Comparison of ENCODE assay signal across 23 mouse cellular contexts in the genomic region with DNA sequence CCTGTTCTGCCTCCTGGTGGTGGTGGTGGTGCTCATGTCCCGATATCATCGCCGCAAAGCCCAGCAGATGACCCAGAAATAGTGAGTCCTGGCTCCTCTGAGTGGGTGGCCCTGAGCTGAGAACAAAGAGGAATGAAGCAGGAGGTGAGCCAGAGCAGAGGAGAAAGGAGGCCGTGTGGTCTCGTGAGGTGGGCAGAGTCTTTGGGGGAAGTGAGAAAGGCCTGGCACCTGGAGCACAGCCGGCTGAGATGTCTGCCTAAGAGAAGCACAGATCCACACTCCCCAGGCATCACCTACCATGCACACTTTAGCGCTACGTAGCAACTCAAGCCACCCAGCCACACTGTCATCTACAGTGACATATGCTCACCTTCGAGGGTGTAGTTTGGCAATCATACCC. TPM values are rescaled to one million over a fixed set of nuclear protein-coding genes. Genes with fewer than 3 reads are reported as not detected.
DNase-seq lines count a peak whose midpoint lies in the region; ATAC-seq and TF ChIP-seq lines count a peak whose summit lies in the region.
"Had no signal": no experiment of that assay in that cellular context is flagged by ENCODE, and none has a peak within 500 bp of the region (broad histone marks: within the 10 kb centered on the region; RNA-seq: fewer than 3 reads in every experiment).

No protein-coding gene starts in this region.

- no peak overlapping the region for H3K9ac ChIP-seq in ES-Bruce4 (ENCODE audit: low read depth, poor library complexity, severe bottlenecking)
- H3K9ac ChIP-seq: heart, embryonic 12.5 days; limb, embryonic 12.5 days; liver, embryonic 15.5 days had no signal

- no peaks in the 10 kb centered on the region for H3K36me3 ChIP-seq in kidney, adult 2 months (ENCODE audit: control insufficient read depth, insufficient read depth, low read length)
- no peaks in the 10 kb centered on the region for H3K36me3 ChIP-seq in megakaryocyte, embryonic 14.5 days (replicated peaks; ENCODE audit: low read length)
- H3K36me3 ChIP-seq in ES-Bruce4 (ENCODE audit: control insufficient read depth, insufficient read depth, low read length, poor library complexity, severe bottlenecking) = no peaks in the 10 kb centered on the region
- H3K36me3 ChIP-seq: heart, embryonic 12.5 days; limb, embryonic 12.5 days; liver, embryonic 15.5 days; midbrain, embryonic 10.5 days had no signal

- WGBS in kidney, adult 2 months = 63% methylated on average over 9 of the region's 9 CpGs

- H3K27me3 ChIP-seq in kidney, adult 2 months (replicated peaks; ENCODE audit: control insufficient read depth, insufficient read depth, low read length) = no peaks in the 10 kb centered on the region
- H3K27me3 ChIP-seq in megakaryocyte, embryonic 14.5 days (replicated peaks) = peaks cover 32% of the 10 kb centered on the region
- no peaks in the 10 kb centered on the region for H3K27me3 ChIP-seq in ES-Bruce4 (ENCODE audit: control insufficient read depth, insufficient read depth, low read length, poor library complexity, severe bottlenecking)

- H3K27ac ChIP-seq in kidney, adult 2 months (ENCODE audit: insufficient read depth, low read depth, low read length) = no peak overlapping the region
- H3K27ac ChIP-seq in ES-Bruce4 (ENCODE audit: insufficient read depth, low read length) = no peak overlapping the region
- H3K27ac ChIP-seq: gastrocnemius, adult 2 months; limb, embryonic 12.5 days; liver, embryonic 15.5 days; midbrain, embryonic 10.5 days had no signal

- H3K9me3 ChIP-seq in megakaryocyte, embryonic 14.5 days = no peaks in the 10 kb centered on the region
- H3K9me3 ChIP-seq in ES-Bruce4 (replicated peaks; ENCODE audit: control insufficient read depth, insufficient read depth, low read length, poor library complexity, severe bottlenecking) = no peaks in the 10 kb centered on the region
- H3K9me3 ChIP-seq: heart, embryonic 12.5 days; limb, embryonic 12.5 days; liver, embryonic 15.5 days; midbrain, embryonic 10.5 days had no signal

- no peak for TF ChIP-seq EP300 in ES-Bruce4 (IDR thresholded peaks at IDR 0.05; ENCODE audit: insufficient read depth, low read depth, low read length)

- no peak for ATAC-seq in megakaryocyte, adult 5-6 weeks (ENCODE audit: poor library complexity, severe bottlenecking)
- no peak for ATAC-seq in cerebellum, adult (ENCODE audit: insufficient number of reproducible peaks, low FRiP score, low TSS enrichment)
- ATAC-seq: hindbrain, embryonic 16.5 days had no signal

- no peak for DNase-seq in kidney, adult 2 months
- DNase-seq in kidney, postnatal 10 days = no peak
- no peak for DNase-seq in frontal cortex, postnatal 25 days (ENCODE audit: low spot score in 2 of 2)
- DNase-seq: adrenal gland, postnatal 25 days; cerebellum, adult 18-20 months; cerebellum, postnatal 25 days; embryo, embryonic 11 days; gastrocnemius, adult 2 months; heart, postnatal 4 days; kidney, adult 18-20 months; lung, postnatal 14 days; thymus, adult 18-20 months; thymus, postnatal 4 days had no signal

- no peak for TF ChIP-seq POLR2A in kidney, adult 2 months (IDR thresholded peaks at IDR 0.05; ENCODE audit: low read depth, low read length)
- no peak for TF ChIP-seq POLR2A in ES-Bruce4 (IDR thresholded peaks at IDR 0.05; ENCODE audit: insufficient read depth, low read length)

- no peak overlapping the region for H3K4me3 ChIP-seq in kidney, adult 2 months (ENCODE audit: insufficient read depth, low read depth, low read length)
- H3K4me3 ChIP-seq in megakaryocyte, embryonic 14.5 days (replicated peaks) = peak overlapping the region; percentile 7
- 0 out of 2 replicates have a peak overlapping the region, but pooled peaks have one; percentile 1 for H3K4me3 ChIP-seq in ES-Bruce4 (ENCODE audit: low read depth, low read length)
- H3K4me3 ChIP-seq: gastrocnemius, adult 2 months; heart, embryonic 12.5 days; limb, embryonic 12.5 days; liver, embryonic 15.5 days; midbrain, embryonic 10.5 days had no signal

- 0 out of 2 replicates have a peak, but pooled peaks have one; percentile 11 for TF ChIP-seq CTCF in kidney, adult 2 months (conservative IDR thresholded peaks at IDR 0.05; ENCODE audit: insufficient read depth, insufficient read length, low read depth, low read length)
- TF ChIP-seq CTCF in ES-Bruce4 (IDR thresholded peaks at IDR 0.05; ENCODE audit: low read depth, low read length) = peak; percentile 38

- H3K4me1 ChIP-seq in kidney, adult 2 months (ENCODE audit: control insufficient read depth, insufficient read depth, low read length) = no peaks in the 10 kb centered on the region
- peaks cover 72% of the 10 kb centered on the region for H3K4me1 ChIP-seq in megakaryocyte, embryonic 14.5 days
- peaks cover 4% of the 10 kb centered on the region for H3K4me1 ChIP-seq in ES-Bruce4 (ENCODE audit: control insufficient read depth, insufficient read depth, low read length)

RNA-seq across cellular contexts. Expression of a gene that starts 3.6 kb away (rescaled TPM):
- 1.6 and 4.8 TPM in 2 replicates for polyA plus RNA-seq in kidney, adult 2 months (2012; rRNA removed)
- polyA plus RNA-seq in megakaryocyte, embryonic 14.5 days (2012; ENCODE audit: insufficient read depth, low replicate concordance) = 5.2 and 12.3 TPM in 2 replicates
- total RNA-seq in megakaryocyte, adult 5-6 weeks (2015) = 95.6 and 105 TPM in 2 replicates
- 231 and 235 TPM in 2 replicates for total RNA-seq in megakaryocyte, adult 5-6 weeks (2017)
- polyA plus RNA-seq in ES-Bruce4 (2011; ENCODE audit: insufficient read depth, insufficient read length, low read depth, missing spikeins) = 0.78 and 1.1 TPM in 2 replicates

RNA-seq across cellular contexts. Expression of a gene that starts 15.3 kb away (rescaled TPM):
- 2.3 TPM in 2 replicates for polyA plus RNA-seq in kidney, adult 2 months (2012; rRNA removed)
- 0.44 TPM in 1 of 2 replicates, not detected in the other for polyA plus RNA-seq in megakaryocyte, embryonic 14.5 days (2012; ENCODE audit: insufficient read depth, low replicate concordance)
- total RNA-seq in megakaryocyte, adult 5-6 weeks (2015) = 0.66 and 1.2 TPM in 2 replicates
- 1.3 and 2.1 TPM in 2 replicates for total RNA-seq in megakaryocyte, adult 5-6 weeks (2017)
- 4.3 and 4.6 TPM in 2 replicates for polyA plus RNA-seq in ES-Bruce4 (2011; ENCODE audit: insufficient read depth, insufficient read length, low read depth, missing spikeins)

RNA-seq across cellular contexts. Expression of a gene that starts 24.6 kb away (rescaled TPM):
- 6.9 and 7.1 TPM in 2 replicates for polyA plus RNA-seq in kidney, adult 2 months (2012; rRNA removed)
- polyA plus RNA-seq in megakaryocyte, embryonic 14.5 days (2012; ENCODE audit: insufficient read depth, low replicate concordance) = not detected in 2 replicates
- 0.09 TPM in 1 of 2 replicates, not detected in the other for total RNA-seq in megakaryocyte, adult 5-6 weeks (2015)
- total RNA-seq in megakaryocyte, adult 5-6 weeks (2017) = 0.16 and 0.59 TPM in 2 replicates
- 0.52 and 0.73 TPM in 2 replicates for polyA plus RNA-seq in ES-Bruce4 (2011; ENCODE audit: insufficient read depth, insufficient read length, low read depth, missing spikeins)
- total RNA-seq: gastrocnemius, adult 2 months; monocyte, adult 5-6 weeks had no signal

RNA-seq across cellular contexts. Expression of a gene that starts 25.9 kb away (rescaled TPM):
- 56.8 and 59.0 TPM in 2 replicates for polyA plus RNA-seq in kidney, adult 2 months (2012; rRNA removed)
- polyA plus RNA-seq in megakaryocyte, embryonic 14.5 days (2012; ENCODE audit: insufficient read depth, low replicate concordance) = 18.5 and 37.8 TPM in 2 replicates
- 23.0 and 27.0 TPM in 2 replicates for total RNA-seq in megakaryocyte, adult 5-6 weeks (2015)
- 76.7 and 80.1 TPM in 2 replicates for total RNA-seq in megakaryocyte, adult 5-6 weeks (2017)
- 57.7 and 79.4 TPM in 2 replicates for polyA plus RNA-seq in ES-Bruce4 (2011; ENCODE audit: insufficient read depth, insufficient read length, low read depth, missing spikeins)

RNA-seq across cellular contexts. Expression of a gene that starts 33.5 kb away (rescaled TPM):
- 77.3 and 79.7 TPM in 2 replicates for polyA plus RNA-seq in kidney, adult 2 months (2012; rRNA removed)
- polyA plus RNA-seq in megakaryocyte, embryonic 14.5 days (2012; ENCODE audit: insufficient read depth, low replicate concordance) = not detected in 2 replicates
- 3.8 and 4.1 TPM in 2 replicates for total RNA-seq in megakaryocyte, adult 5-6 weeks (2015)
- 0.61 and 5.1 TPM in 2 replicates for total RNA-seq in megakaryocyte, adult 5-6 weeks (2017)
- 9.9 TPM in 2 replicates for polyA plus RNA-seq in ES-Bruce4 (2011; ENCODE audit: insufficient read depth, insufficient read length, low read depth, missing spikeins)
